Mouse (Mus musculus) CH12.LX (cell line): ENCODE data around the gene Leprot.

Source experiments
- CTCF ChIP-seq, 2 experiments: IDR thresholded peaks in 1 of 2; conservative IDR thresholded peaks in 1 of 2; 2 replicates each; pipeline ENCODE4 v1.5.1; 2011 to 2012; ENCODE audit warnings: low read depth in 2 of 2, low read length in 2 of 2, improper control_type of control experiment in 1 of 2, inconsistent platforms in 1 of 2, mild to moderate bottlenecking in 1 of 2, moderate library complexity in 1 of 2
- POLR2A ChIP-seq: IDR thresholded peaks from 2 replicates; pipeline ENCODE4 v1.6.1; 2011; ENCODE audit warnings: low read depth, mild to moderate bottlenecking, improper control_type of control experiment, low read length

DNA sequence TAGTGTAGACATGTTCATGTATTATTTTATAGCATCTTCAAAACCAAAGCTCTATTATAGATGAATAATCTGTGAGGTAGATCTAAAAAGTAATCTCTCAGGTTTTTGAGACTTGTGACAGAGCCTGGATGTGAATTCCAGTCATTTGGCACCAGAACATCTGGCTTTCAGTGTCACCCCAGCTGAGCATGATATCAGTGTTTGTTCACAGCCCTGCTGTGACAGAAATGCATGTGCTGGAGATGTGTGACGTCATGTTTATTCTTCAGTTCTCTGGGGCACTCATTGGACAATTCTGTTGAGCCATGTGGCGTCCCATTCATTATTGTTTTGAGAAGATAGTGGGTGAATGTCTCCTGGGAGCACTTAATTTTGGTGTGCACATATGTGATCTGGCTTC is 11.9 kb upstream of the Leprot start:
- TF ChIP-seq POLR2A (no peak), CTCF (conservative IDR thresholded peaks at IDR 0.05 in 1 of 2, IDR thresholded peaks at IDR 0.05 in 1 of 2; ENCODE audit: low read depth in 2 of 2, low read length in 2 of 2) (no peak)
